ENCODE assay signal across 10 mouse cellular contexts in the genomic region with DNA sequence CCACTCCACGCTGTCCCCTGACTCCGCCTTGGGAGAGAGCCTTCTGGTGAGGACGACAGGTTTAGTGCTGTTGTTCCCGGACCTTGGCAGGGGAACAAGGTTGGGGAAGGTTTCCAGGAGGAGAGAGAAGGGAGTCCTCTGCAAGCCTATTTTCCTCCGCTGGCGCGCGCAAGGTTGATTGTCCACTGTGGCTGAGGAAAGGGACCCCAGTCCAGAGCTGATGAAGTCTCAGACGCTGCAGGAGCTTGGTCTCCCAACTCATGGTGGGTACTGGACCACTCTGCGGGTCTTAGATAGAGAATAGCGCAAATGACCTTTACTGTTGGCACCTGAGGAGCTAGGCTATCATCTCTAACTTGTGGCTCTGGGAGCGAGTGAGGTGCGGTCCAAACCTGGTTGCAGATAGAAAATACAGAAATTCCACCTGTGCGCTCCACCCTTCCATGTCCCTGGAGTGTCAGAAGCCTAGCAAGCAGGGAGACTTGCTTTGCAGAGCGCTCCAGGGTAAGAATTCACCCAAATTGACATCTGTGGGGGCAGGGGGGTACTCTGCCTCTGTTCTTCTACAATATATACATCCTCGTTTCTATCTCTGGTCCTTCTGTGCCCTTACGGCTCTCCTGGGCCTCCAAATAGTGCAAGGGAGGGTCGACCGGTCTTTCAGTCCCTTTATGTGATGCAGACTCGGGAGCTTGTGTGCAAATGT. TPM values are rescaled to one million over a fixed set of nuclear protein-coding genes. Genes with fewer than 3 reads are reported as not detected.
A peak's percentile ranks its signal among the peaks of the same experiment; 100 is the strongest.
DNase-seq lines count a peak whose midpoint lies in the region; ATAC-seq and TF ChIP-seq lines count a peak whose summit lies in the region.
"Had no signal": no experiment of that assay in that cellular context is flagged by ENCODE, and none has a peak within 500 bp of the region (broad histone marks: within the 10 kb centered on the region; RNA-seq: fewer than 3 reads in every experiment).

No protein-coding gene starts in this region.

- H3K4me3 ChIP-seq in kidney, embryonic 15.5 days (replicated peaks): peak overlapping the region; percentile 49
- H3K4me3 ChIP-seq in heart, postnatal 0 days (ENCODE audit: low read depth, low read length): peak overlapping the region; percentile 59
- 0 out of 2 replicates have a peak overlapping the region, but pooled peaks have one; percentile 41 for H3K4me3 ChIP-seq in liver, embryonic 15.5 days (replicated peaks)
- H3K4me3 ChIP-seq in stomach, postnatal 0 days (ENCODE audit: low read depth, low read length): peak overlapping the region; percentile 58
- H3K4me3 ChIP-seq: myocyte had no signal

- peaks cover 22% of the 10 kb centered on the region for H3K4me1 ChIP-seq in kidney, embryonic 15.5 days
- peaks cover 18% of the 10 kb centered on the region; the same call in 1 of the 2 replicates for H3K4me1 ChIP-seq in heart, postnatal 0 days (ENCODE audit: control insufficient read depth, insufficient read depth)
- H3K4me1 ChIP-seq in liver, embryonic 15.5 days (replicated peaks): no peaks in the 10 kb centered on the region
- no peaks in the 10 kb centered on the region for H3K4me1 ChIP-seq in stomach, postnatal 0 days (replicated peaks; ENCODE audit: control insufficient read depth, insufficient read depth)

- H3K27me3 ChIP-seq in kidney, embryonic 15.5 days: peaks cover 67% of the 10 kb centered on the region
- H3K27me3 ChIP-seq in heart, postnatal 0 days (ENCODE audit: control insufficient read depth, insufficient read depth, low read length): no peaks in the 10 kb centered on the region
- H3K27me3 ChIP-seq in liver, embryonic 15.5 days: peaks cover 34% of the 10 kb centered on the region
- no peaks in the 10 kb centered on the region; the same call in 1 of the 2 replicates for H3K27me3 ChIP-seq in stomach, postnatal 0 days (ENCODE audit: control insufficient read depth, insufficient read depth, low read length)

- 0 out of 2 replicates have a peak, but pooled peaks have one; percentile 12 for ATAC-seq in kidney, embryonic 15.5 days (replicated peaks; ENCODE audit: low FRiP score)
- peak; percentile 15 for ATAC-seq in heart, postnatal 0 days (ENCODE audit: insufficient read depth, low read depth)
- no peak for ATAC-seq in liver, embryonic 15.5 days (ENCODE audit: insufficient read depth)
- peak; percentile 45; the same call in 1 of the 2 replicates for ATAC-seq in stomach, postnatal 0 days (ENCODE audit: low FRiP score, low TSS enrichment)

- TF ChIP-seq EP300 in heart, postnatal 0 days (IDR thresholded peaks at IDR 0.05; ENCODE audit: low read depth): no peak
- no peak for TF ChIP-seq EP300 in stomach, postnatal 0 days (optimal IDR thresholded peaks at IDR 0.05)

- no peaks in the 10 kb centered on the region for H3K36me3 ChIP-seq in kidney, embryonic 15.5 days
- H3K36me3 ChIP-seq in heart, postnatal 0 days (replicated peaks; ENCODE audit: control insufficient read depth, insufficient read depth, low read length): 0 out of 2 replicates have a peak, but pooled peaks cover 3% of the 10 kb centered on the region
- H3K36me3 ChIP-seq in liver, embryonic 15.5 days (replicated peaks): no peaks in the 10 kb centered on the region
- no peaks in the 10 kb centered on the region for H3K36me3 ChIP-seq in stomach, postnatal 0 days (ENCODE audit: control insufficient read depth, insufficient read depth, low read length)

- WGBS in kidney, embryonic 15.5 days: 24% methylated on average over 20 of the region's 20 CpGs
- 27% methylated on average over 20 of the region's 20 CpGs for WGBS in heart, postnatal 0 days
- WGBS in liver, embryonic 15.5 days (ENCODE audit: insufficient replicate concordance): 26% methylated on average over 20 of the region's 20 CpGs
- 23% methylated on average over 20 of the region's 20 CpGs for WGBS in stomach, postnatal 0 days

- no peak for TF ChIP-seq CTCF in heart, postnatal 0 days (IDR thresholded peaks at IDR 0.05; ENCODE audit: low read depth)
- no peak for TF ChIP-seq CTCF in stomach, postnatal 0 days (IDR thresholded peaks at IDR 0.05; ENCODE audit: low read depth)

- H3K4me2 ChIP-seq in kidney, embryonic 15.5 days: peak overlapping the region; percentile 92
- H3K4me2 ChIP-seq in heart, postnatal 0 days (ENCODE audit: low read depth, low read length): peak overlapping the region; percentile 90
- peak overlapping the region; percentile 58 for H3K4me2 ChIP-seq in liver, embryonic 15.5 days
- H3K4me2 ChIP-seq in stomach, postnatal 0 days (replicated peaks; ENCODE audit: low read depth): peak overlapping the region; percentile 63

- no peak for DNase-seq in kidney, postnatal 25 days
- peak; percentile 12 for DNase-seq in embryo, embryonic 9.5 days (ENCODE audit: extremely low spot score)
- peak; percentile 38 for DNase-seq in heart, postnatal 0 days (ENCODE audit: low spot score)
- peak; percentile 15 for DNase-seq in stomach, postnatal 0 days (ENCODE audit: low spot score)
- no peak for DNase-seq in layer of hippocampus, adult 18-20 months (ENCODE audit: low spot score in 2 of 2)
- DNase-seq in layer of hippocampus, adult 8-10 months (ENCODE audit: low spot score in 2 of 2): no peak

- H3K27ac ChIP-seq in kidney, embryonic 15.5 days: no peak overlapping the region
- peak overlapping the region; percentile 81 for H3K27ac ChIP-seq in heart, postnatal 0 days (ENCODE audit: low read depth)
- no peak overlapping the region for H3K27ac ChIP-seq in liver, embryonic 15.5 days (replicated peaks)
- peak overlapping the region; percentile 75 for H3K27ac ChIP-seq in stomach, postnatal 0 days (replicated peaks)

- H3K9me3 ChIP-seq in kidney, embryonic 15.5 days (replicated peaks): no peaks in the 10 kb centered on the region
- H3K9me3 ChIP-seq in heart, postnatal 0 days (replicated peaks; ENCODE audit: control insufficient read depth, low read length): no peaks in the 10 kb centered on the region
- no peaks in the 10 kb centered on the region for H3K9me3 ChIP-seq in liver, embryonic 15.5 days (replicated peaks)
- no peaks in the 10 kb centered on the region for H3K9me3 ChIP-seq in stomach, postnatal 0 days (ENCODE audit: control insufficient read depth, low read length)

- no peak overlapping the region for H3K9ac ChIP-seq in kidney, embryonic 15.5 days
- H3K9ac ChIP-seq in heart, postnatal 0 days (replicated peaks; ENCODE audit: low read depth, low read length): peak overlapping the region; percentile 81
- no peak overlapping the region for H3K9ac ChIP-seq in liver, embryonic 15.5 days
- H3K9ac ChIP-seq in stomach, postnatal 0 days (ENCODE audit: low read length): peak overlapping the region; percentile 66

RNA-seq across cellular contexts. Expression of a gene that starts 1.5 kb away (rescaled TPM):
- polyA plus RNA-seq in kidney, embryonic 15.5 days (2015; fragmentation: Nextera tagmentation; extraction: Ambion mirVana): 0.26 and 0.44 TPM in 2 replicates
- 37.0 and 56.3 TPM in 2 replicates for total RNA-seq in heart, postnatal 0 days (2014; rRNA removed; ENCODE audit: low replicate concordance)
- polyA plus RNA-seq in heart, postnatal 0 days (2015; fragmentation: Nextera tagmentation; extraction: Ambion mirVana): 14.8 and 21.4 TPM in 2 replicates
- 0.28 and 0.33 TPM in 2 replicates for polyA plus RNA-seq in liver, embryonic 15.5 days (2015; fragmentation: Nextera tagmentation; extraction: Ambion mirVana)
- polyA plus RNA-seq in stomach, postnatal 0 days (2015; fragmentation: Nextera tagmentation; extraction: Ambion mirVana): 13.2 and 15.8 TPM in 2 replicates
- 1 to 10 TPM; 4.7 to 5.0 TPM for total RNA-seq in layer of hippocampus, adult 18-20 months (2021)
- 1 to 10 TPM; 4.0 to 5.5 (median 4.9) TPM for total RNA-seq in layer of hippocampus, adult 8-10 months (2022)
- total RNA-seq: MEL had no signal
- polyA plus RNA-seq: myocyte had no signal

Comparison
In these comparisons a context has a peak if more than half of its experiments do, and no peak if none do; other contexts are left out.
1. H3K27ac ChIP-seq: peak in heart, postnatal 0 days (single experiment) and stomach, postnatal 0 days (single experiment); none in kidney, embryonic 15.5 days (single experiment) and liver, embryonic 15.5 days (single experiment).
2. H3K9ac ChIP-seq: peak in heart, postnatal 0 days (single experiment) and stomach, postnatal 0 days (single experiment); none in kidney, embryonic 15.5 days (single experiment) and liver, embryonic 15.5 days (single experiment).
3. DNase-seq: peak in embryo, embryonic 9.5 days (single experiment), heart, postnatal 0 days (single experiment) and stomach, postnatal 0 days (single experiment); none in kidney, postnatal 25 days (0 of 2), layer of hippocampus, adult 18-20 months (0 of 2) and layer of hippocampus, adult 8-10 months (0 of 2).
4. Peak in every context shown above with its lines, with median percentiles within 50 percentile points of each other: H3K4me2 ChIP-seq and H3K4me3 ChIP-seq.